In the genomic region with DNA sequence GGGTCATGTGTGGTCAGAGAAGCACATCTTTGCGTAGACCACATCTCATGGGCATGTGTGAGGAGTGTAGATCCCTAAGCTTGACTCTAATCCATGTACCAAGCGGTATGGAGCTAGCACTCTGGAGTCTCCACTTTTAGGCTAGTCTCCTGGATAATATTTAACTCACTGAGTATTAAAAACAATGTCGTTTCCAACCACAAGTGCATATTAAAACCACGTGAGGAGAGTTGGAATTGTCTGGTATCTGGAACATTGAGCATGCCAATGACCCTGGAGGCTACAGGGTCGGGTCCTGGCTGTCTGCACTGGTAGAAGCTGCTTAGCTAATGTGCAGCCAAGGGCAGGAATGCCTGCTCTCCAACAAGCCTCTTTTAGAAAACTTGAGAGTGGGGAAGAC, we compare ENCODE assay signal across 33 mouse cellular contexts.
DNase-seq lines count a peak whose midpoint lies in the region; ATAC-seq and TF ChIP-seq lines count a peak whose summit lies in the region.
"Had no signal": no experiment of that assay in that cellular context is flagged by ENCODE, and none has a peak within 500 bp of the region (broad histone marks: within the 10 kb centered on the region; RNA-seq: fewer than 3 reads in every experiment).

No protein-coding gene starts in this region.

- H3K36me3 ChIP-seq in lung, embryonic 14.5 days (ENCODE audit: insufficient read depth) = no peaks in the 10 kb centered on the region
- H3K36me3 ChIP-seq in hindbrain, embryonic 10.5 days = no peaks in the 10 kb centered on the region
- H3K36me3 ChIP-seq: embryonic facial prominence, embryonic 12.5 days; forebrain, embryonic 10.5 days; limb, embryonic 13.5 days; neural tube, embryonic 12.5 days had no signal

- whole genome bisulfite sequencing in lung, embryonic 14.5 days = 60% methylated on average over 5 of the region's 5 CpGs
- WGBS in hindbrain, embryonic 10.5 days = 87% methylated on average over 5 of the region's 5 CpGs

- in situ Hi-C loops in Patski (cut with MboI; ENCODE audit: low pct_unique_long_range_greater_than_20kb) = loop anchor here (25.0 kb wide), 1 partner anchor 695 kb away; no protein-coding TSS in a partner anchor

- H3K27ac ChIP-seq in lung, embryonic 14.5 days (ENCODE audit: low read depth) = 0 out of 2 replicates have a peak overlapping the region, but pooled peaks have one; percentile 9
- no peak overlapping the region for H3K27ac ChIP-seq in hindbrain, embryonic 10.5 days
- H3K27ac ChIP-seq: embryonic facial prominence, embryonic 12.5 days; forebrain, embryonic 10.5 days; gastrocnemius, adult 2 months; hindbrain, embryonic 14.5 days; layer of hippocampus, adult 2 months; left cerebral cortex, adult 2 months; limb, embryonic 13.5 days; neural tube, embryonic 12.5 days; stomach, postnatal 0 days had no signal

- no peaks in the 10 kb centered on the region for H3K4me1 ChIP-seq in lung, embryonic 14.5 days (ENCODE audit: insufficient read depth)
- H3K4me1 ChIP-seq in hindbrain, embryonic 10.5 days (replicated peaks) = peaks cover 19% of the 10 kb centered on the region
- H3K4me1 ChIP-seq: embryonic facial prominence, embryonic 12.5 days had no signal

- POLR2A ChIA-PET in Patski (lab: Charles Lee) = no interaction called here

- ATAC-seq in lung, embryonic 14.5 days (ENCODE audit: insufficient read depth) = no peak; the same call in 1 of the 2 replicates
- no peak for ATAC-seq in Patski
- ATAC-seq: forebrain, embryonic 16.5 days; intestine, postnatal 0 days had no signal

- H3K4me3 ChIP-seq in lung, embryonic 14.5 days (ENCODE audit: low read depth, low read length) = no peak overlapping the region
- H3K4me3 ChIP-seq in hindbrain, embryonic 10.5 days = no peak overlapping the region
- H3K4me3 ChIP-seq: embryonic facial prominence, embryonic 12.5 days; forebrain, embryonic 10.5 days; gastrocnemius, adult 2 months; layer of hippocampus, adult 2 months; left cerebral cortex, adult 2 months; limb, embryonic 13.5 days; myocyte; neural tube, embryonic 12.5 days had no signal

- CTCF ChIA-PET in Patski (lab: Charles Lee) = no interaction called here

- no peak overlapping the region for H3K9ac ChIP-seq in lung, embryonic 14.5 days
- H3K9ac ChIP-seq: embryonic facial prominence, embryonic 12.5 days; hindbrain, embryonic 14.5 days; limb, embryonic 13.5 days; neural tube, embryonic 12.5 days had no signal

- DNase-seq in lung, embryonic 14.5 days = peak; percentile 19
- DNase-seq in lung, postnatal 4 days = no peak
- peak; percentile 33 for DNase-seq in Patski (ENCODE audit: low read depth, low spot score)
- DNase-seq in kidney, adult 9 months = peak; percentile 60
- DNase-seq in kidney, postnatal 25 days = peak; percentile 16 to 51
- DNase-seq in hindbrain, embryonic 10.5 days (ENCODE audit: low spot score) = no peak
- no peak for DNase-seq in heart, postnatal 36 days
- DNase-seq: adrenal gland, postnatal 14 days; cerebellum, adult 11 months; cerebellum, adult 9-10 months; embryo, embryonic 11 days; gastrocnemius, adult 2 months; gastrocnemius, postnatal 36 days; heart, adult 18-20 months; heart, postnatal 4 days; right cerebral cortex, adult 18-20 months; spleen, adult 18-20 months; thymus, adult 18-20 months; thymus, postnatal 25 days had no signal

- H3K27me3 ChIP-seq in lung, embryonic 14.5 days (ENCODE audit: insufficient read depth, low read length) = no peaks in the 10 kb centered on the region
- H3K27me3 ChIP-seq in Patski = no peaks in the 10 kb centered on the region
- no peaks in the 10 kb centered on the region for H3K27me3 ChIP-seq in hindbrain, embryonic 10.5 days (ENCODE audit: insufficient read depth, poor library complexity, severe bottlenecking)
- H3K27me3 ChIP-seq: embryonic facial prominence, embryonic 12.5 days; limb, embryonic 13.5 days; neural tube, embryonic 12.5 days had no signal

- TF ChIP-seq CTCF in lung, embryonic 14.5 days (IDR thresholded peaks at IDR 0.05; ENCODE audit: low read depth) = no peak
- TF ChIP-seq CTCF in Patski (IDR thresholded peaks at IDR 0.05) = no peak

- H3K4me2 ChIP-seq in lung, embryonic 14.5 days = no peak overlapping the region
- H3K4me2 ChIP-seq: embryonic facial prominence, embryonic 12.5 days; heart, embryonic 11.5 days; hindbrain, embryonic 14.5 days; limb, embryonic 13.5 days; liver, embryonic 11.5 days; midbrain, embryonic 11.5 days; neural tube, embryonic 12.5 days had no signal

- H3K9me3 ChIP-seq in lung, embryonic 14.5 days (ENCODE audit: low read depth, low read length) = no peaks in the 10 kb centered on the region; the same call in 1 of the 2 replicates
- H3K9me3 ChIP-seq in hindbrain, embryonic 10.5 days = no peaks in the 10 kb centered on the region
- H3K9me3 ChIP-seq: embryonic facial prominence, embryonic 12.5 days; limb, embryonic 13.5 days; neural tube, embryonic 12.5 days had no signal

- intact Hi-C loops in heart, postnatal 36 days (cut with DNase I) = no loop called here

Comparison
In these comparisons a context has a peak if more than half of its experiments do, and no peak if none do; other contexts are left out.
1. DNase-seq: peak in lung, embryonic 14.5 days (single experiment), Patski (single experiment), kidney, adult 9 months (single experiment) and kidney, postnatal 25 days (2 of 2); none in lung, postnatal 4 days (0 of 2), hindbrain, embryonic 10.5 days (single experiment) and heart, postnatal 36 days (0 of 2).